Mouse (Mus musculus): ENCODE measurements around the gene Arid5b.

- TF ChIP-seq POLR2A (IDR thresholded peaks at IDR 0.05; ENCODE audit: borderline replicate concordance, control insufficient read depth, low read depth, low read length), result no peak
- TF ChIP-seq CTCF (IDR thresholded peaks at IDR 0.05; ENCODE audit: control insufficient read depth, insufficient read depth, low read length), result no peak
These were observed 30.9 kb downstream of the Arid5b start for GRCm38 (mm10) chr10:68247490-68248280.
